Mouse (Mus musculus): Measurements from ENCODE around the gene Mrpl53. TPM values are rescaled to one million over a fixed set of nuclear protein-coding genes. Genes with fewer than 3 reads are reported as not detected.

Mrpl53 gene
- total and polyA plus RNA-seq, 2 experiments, result 73.8 to 78.2 TPM

DNA sequence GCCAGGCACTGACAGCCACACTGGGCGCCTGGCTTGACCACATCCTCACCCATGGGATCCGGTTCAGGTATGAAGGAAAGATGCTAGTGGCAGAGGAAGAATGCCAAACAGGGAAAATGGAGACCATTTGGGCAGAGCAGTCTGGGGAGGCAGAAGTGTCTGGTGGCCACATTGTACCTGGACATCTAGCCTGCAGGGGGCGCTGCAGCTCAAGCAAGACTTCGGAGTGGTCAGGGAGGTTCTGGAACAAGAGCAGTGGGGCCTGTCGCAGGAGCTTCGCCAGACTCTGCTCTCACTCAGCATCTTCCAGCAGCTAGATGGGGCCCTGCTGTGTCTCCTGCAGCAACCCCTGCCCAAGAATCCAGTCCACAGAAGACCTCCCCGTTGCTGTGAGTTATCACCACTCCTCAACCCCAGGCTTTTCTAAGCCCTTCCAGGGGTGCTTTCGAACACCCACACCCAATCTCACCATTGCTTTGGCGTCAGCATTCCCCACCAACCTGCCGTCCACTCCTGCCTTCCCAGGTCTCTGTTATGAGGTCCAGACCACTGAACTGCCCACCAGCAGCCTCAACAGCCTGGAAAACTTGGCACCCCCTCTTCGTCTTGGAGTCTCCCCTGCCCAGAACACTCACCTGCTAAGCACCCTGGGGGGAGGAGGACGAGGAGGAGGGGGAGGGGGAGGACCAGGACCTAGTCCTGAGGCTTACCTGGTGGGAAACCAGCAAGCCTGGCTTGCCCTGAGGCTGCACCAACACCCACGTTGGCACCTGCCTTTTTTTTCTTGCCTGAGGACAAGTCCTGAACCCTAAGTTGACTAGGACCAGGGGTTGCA is 1.1 kb upstream of the Mrpl53 start:
- TF ChIP-seq POLR2A (IDR thresholded peaks at IDR 0.05; ENCODE audit: extremely low read depth, insufficient read depth, low read length) (no peak), CTCF (IDR thresholded peaks at IDR 0.05; ENCODE audit: low read depth, low read length) (peak; percentile 94)
- Histone ChIP-seq H3K27ac (replicated peaks; ENCODE audit: insufficient read depth, low read depth, low read length) (no peak overlapping the region), H3K4me3 (ENCODE audit: insufficient read depth, low read depth, low read length) (no peak overlapping the region), H3K9ac (ENCODE audit: low read depth, low read length) (no peak overlapping the region), H3K36me3 (ENCODE audit: control insufficient read depth, insufficient read depth, low read length) (no peaks in the 10 kb centered on the region), H3K27me3 (ENCODE audit: control insufficient read depth, insufficient read depth, low read length) (no peaks in the 10 kb centered on the region), H3K4me1 (ENCODE audit: control insufficient read depth, insufficient read depth, low read length) (peaks cover 21% of the 10 kb centered on the region), H3K79me2 (ENCODE audit: control insufficient read depth, insufficient read depth, low read length) (peaks cover 3% of the 10 kb centered on the region; the same call in 1 of the 2 replicates)
- DNase-seq (ENCODE audit: extremely low read depth, low read depth, low spot score), result peak; percentile 63
- WGBS, result 48% methylated on average over 13 of the region's 13 CpGs

GRCm38 (mm10) chr6:83111510-83112136 is 2.8 kb downstream of the Mrpl53 start:
- Histone ChIP-seq H3K4me1 (ENCODE audit: control insufficient read depth, insufficient read depth, low read length) (peaks cover 23% of the 10 kb centered on the region), H3K36me3 (ENCODE audit: control insufficient read depth, insufficient read depth, low read length) (no peaks in the 10 kb centered on the region), H3K4me3 (ENCODE audit: insufficient read depth, low read depth, low read length) (no peak overlapping the region), H3K9ac (ENCODE audit: low read depth, low read length) (no peak overlapping the region), H3K27me3 (ENCODE audit: control insufficient read depth, insufficient read depth, low read length) (no peaks in the 10 kb centered on the region), H3K79me2 (ENCODE audit: control insufficient read depth, insufficient read depth, low read length) (peaks cover 7% of the 10 kb centered on the region; the same call in 1 of the 2 replicates), H3K27ac (replicated peaks; ENCODE audit: insufficient read depth, low read depth, low read length) (no peak overlapping the region)
- TF ChIP-seq CTCF (IDR thresholded peaks at IDR 0.05; ENCODE audit: low read depth, low read length), result no peak
- no peak for TF ChIP-seq POLR2A (IDR thresholded peaks at IDR 0.05; ENCODE audit: extremely low read depth, insufficient read depth, low read length)
- WGBS, result 91% methylated on average over 4 of the region's 4 CpGs
- DNase-seq (ENCODE audit: extremely low read depth, low read depth, low spot score), result no peak

- Histone ChIP-seq H3K4me3 (ENCODE audit: insufficient read depth, low read depth, low read length) (peak within 1 kb of the TSS; percentile 93), H3K9ac (ENCODE audit: low read depth, low read length) (peak within 1 kb of the TSS; percentile 93), H3K4me1 (ENCODE audit: control insufficient read depth, insufficient read depth, low read length) (peaks cover 17% of the 10 kb centered on the region), H3K27ac (replicated peaks; ENCODE audit: insufficient read depth, low read depth, low read length) (peak within 1 kb of the TSS; percentile 98), H3K79me2 (ENCODE audit: control insufficient read depth, insufficient read depth, low read length) (peaks cover 4% of the 10 kb centered on the region; the same call in 1 of the 2 replicates), H3K36me3 (ENCODE audit: control insufficient read depth, insufficient read depth, low read length) (no peaks in the 10 kb centered on the region), H3K27me3 (ENCODE audit: control insufficient read depth, insufficient read depth, low read length) (no peaks in the 10 kb centered on the region)
- peak; percentile 81 for DNase-seq (ENCODE audit: extremely low read depth, low read depth, low spot score)
- TF ChIP-seq POLR2A (IDR thresholded peaks at IDR 0.05; ENCODE audit: extremely low read depth, insufficient read depth, low read length), result peak; percentile 88
- peak; percentile 62 for TF ChIP-seq CTCF (IDR thresholded peaks at IDR 0.05; ENCODE audit: low read depth, low read length)
- under 1% methylated on average over 52 of the region's 58 CpGs for WGBS
Observed at GRCm38 (mm10) chr6:83115011-83115671, 6.3 kb downstream of the Mrpl53 start, which contains the start of gene Mogs. Gene Mogs (plus strand): TSS chr6:83115496.

DNA sequence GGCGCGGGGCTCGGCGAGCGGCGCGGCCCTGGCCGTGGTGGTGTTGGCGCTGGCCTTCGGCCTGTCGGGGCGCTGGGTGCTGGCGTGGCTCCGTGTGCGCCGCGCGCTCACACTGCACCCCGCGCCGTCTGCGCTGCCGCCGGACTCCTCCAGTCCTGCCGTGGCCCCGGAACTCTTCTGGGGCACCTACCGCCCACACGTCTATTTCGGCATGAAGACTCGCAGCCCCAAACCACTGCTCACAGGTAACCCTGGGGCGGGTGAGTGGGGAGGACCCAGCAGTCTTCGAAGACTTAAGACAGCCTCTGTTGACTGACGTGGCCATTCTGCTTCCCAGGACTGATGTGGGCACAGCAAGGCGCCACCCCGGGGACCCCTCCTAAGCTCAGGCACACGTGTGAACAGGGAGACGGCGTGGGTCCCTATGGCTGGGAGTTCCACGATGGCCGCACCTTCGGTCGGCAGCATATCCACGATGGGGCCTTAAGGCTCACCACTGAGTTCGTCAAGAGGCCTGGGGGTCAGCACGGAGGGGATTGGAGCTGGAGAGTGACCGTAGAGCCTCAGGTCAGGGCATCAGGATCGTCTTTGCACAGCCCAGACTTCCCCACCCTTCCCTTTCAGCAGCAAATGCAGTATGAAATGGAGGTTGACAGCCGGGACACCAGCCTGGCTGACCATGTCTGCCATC is 7.0 kb downstream of the Mrpl53 start:
- peak overlapping the region; percentile 93 for H3K4me3 ChIP-seq (ENCODE audit: insufficient read depth, low read depth, low read length)
- WGBS, result 2% methylated on average over 47 of the region's 48 CpGs
- H3K36me3 ChIP-seq (ENCODE audit: control insufficient read depth, insufficient read depth, low read length), result no peaks in the 10 kb centered on the region
- TF ChIP-seq CTCF (IDR thresholded peaks at IDR 0.05; ENCODE audit: low read depth, low read length) (no peak), POLR2A (IDR thresholded peaks at IDR 0.05; ENCODE audit: extremely low read depth, insufficient read depth, low read length) (no peak)
- H3K27me3 ChIP-seq (ENCODE audit: control insufficient read depth, insufficient read depth, low read length), result no peaks in the 10 kb centered on the region
- H3K9ac ChIP-seq (ENCODE audit: low read depth, low read length), result peak overlapping the region; percentile 93
- DNase-seq (ENCODE audit: extremely low read depth, low read depth, low spot score), result no peak
- peaks cover 4% of the 10 kb centered on the region; the same call in 1 of the 2 replicates for H3K79me2 ChIP-seq (ENCODE audit: control insufficient read depth, insufficient read depth, low read length)
- H3K27ac ChIP-seq (replicated peaks; ENCODE audit: insufficient read depth, low read depth, low read length), result peak overlapping the region; percentile 32
- peaks cover 20% of the 10 kb centered on the region for H3K4me1 ChIP-seq (ENCODE audit: control insufficient read depth, insufficient read depth, low read length)
